Mouse (Mus musculus) kidney, adult 11 months (tissue): ENCODE data around the gene Kif2c.

Experiments used
- DNase-seq: peaks from one replicate; pipeline ENCODE4 v3.0.0; 2022

Kif2c gene

DNA sequence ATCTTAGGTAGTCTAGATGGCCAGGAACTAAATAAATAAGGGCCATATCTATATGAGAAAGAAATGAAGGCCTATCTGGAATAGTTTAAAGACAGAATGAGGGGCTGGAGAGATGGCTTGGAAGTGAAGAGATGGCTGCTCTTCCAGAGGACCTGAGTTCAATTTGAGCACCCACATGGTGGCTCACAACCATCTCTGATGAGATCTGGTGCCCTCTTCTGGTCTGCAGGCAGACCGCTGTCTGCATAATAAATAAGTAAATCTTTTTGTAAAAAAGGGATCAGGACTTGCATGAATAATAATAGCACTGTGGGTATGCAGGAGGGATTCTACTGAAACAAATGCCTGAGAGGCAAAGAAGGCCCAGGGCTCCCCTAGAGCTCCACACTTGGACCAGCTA, 69.2 kb downstream of the Kif2c start:
- no peak for DNase-seq

DNA sequence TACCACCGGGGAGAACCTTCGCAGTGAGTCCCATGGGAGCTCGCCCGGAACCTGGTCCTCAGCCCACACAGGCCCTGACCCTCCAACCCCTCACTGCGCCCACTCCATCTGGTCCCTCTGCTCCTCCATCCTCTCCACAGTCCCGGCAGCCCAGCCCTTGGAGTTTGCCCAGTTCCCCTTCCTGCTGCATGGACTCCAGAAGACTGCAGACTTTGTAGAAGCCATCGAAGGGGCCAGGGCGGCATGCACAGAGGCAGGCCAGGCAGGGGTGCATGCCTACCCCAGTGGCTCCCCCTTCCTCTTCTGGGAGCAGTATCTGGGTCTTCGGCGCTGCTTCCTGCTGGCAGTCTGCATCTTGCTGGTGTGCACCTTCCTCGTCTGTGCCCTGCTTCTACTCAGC, 71.5 kb downstream of the Kif2c start:
- DNase-seq: no peak

- DNase-seq: no peak
These were observed 72.2 kb downstream of the Kif2c start for GRCm38 (mm10) chr4:117110249-117110648.
